Mouse (Mus musculus): ENCODE results near the gene Smarcad1. TPM values are rescaled to one million over a fixed set of nuclear protein-coding genes. Genes with fewer than 3 reads are reported as not detected.

The Smarcad1 gene
- total RNA-seq, 4 experiments from 2014 or later, result 5.8 to 9.8 (median 8.5) TPM

Other genes starting within 250 kb of the Smarcad1 start
- gene Hpgds, start 102.3 kb downstream of the Smarcad1 start, total RNA-seq (2022), result 1 to 10 TPM in 1 of 4 experiments, under 1 TPM in 3; 0.07 to 1.3 (median 0.47) TPM